Mouse (Mus musculus): ENCODE measurements around the gene Lsamp. TPM values are rescaled to one million over a fixed set of nuclear protein-coding genes. Genes with fewer than 3 reads are reported as not detected.

Lsamp gene
- polyA plus RNA-seq, 1 experiment = 0.31 TPM

DNA sequence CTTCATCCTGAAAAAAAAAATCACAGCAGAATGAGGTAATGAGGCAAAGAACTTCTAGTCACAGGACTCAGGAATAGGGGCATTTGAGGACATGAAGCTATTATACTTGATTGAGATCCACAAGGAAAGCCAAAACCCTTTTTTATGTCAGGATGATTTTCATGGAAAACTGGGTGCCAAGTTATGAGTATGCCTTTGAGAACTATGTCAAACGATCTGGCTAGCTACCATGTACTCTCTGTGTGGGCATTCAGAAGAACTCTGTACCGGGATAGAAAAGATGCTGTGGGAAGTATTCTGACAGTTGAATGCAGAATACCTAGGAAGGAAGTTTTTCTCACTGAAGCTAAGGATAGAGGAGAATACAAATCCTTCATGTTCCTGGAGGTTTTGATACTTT is 1801.4 kb downstream of the Lsamp start:
- H3K4me3 ChIP-seq (ENCODE audit: control insufficient read depth, low read depth, low read length) = no peak overlapping the region
- H3K36me3 ChIP-seq (ENCODE audit: control insufficient read depth, insufficient read depth, low read length) = no peaks in the 10 kb centered on the region
- no peaks in the 10 kb centered on the region for H3K4me1 ChIP-seq (ENCODE audit: control insufficient read depth, insufficient read depth, low read length)
- no peak overlapping the region for H3K27ac ChIP-seq (ENCODE audit: control insufficient read depth, insufficient read depth, low read depth, low read length)
- H3K27me3 ChIP-seq (ENCODE audit: control insufficient read depth, insufficient read depth, low read length) = no peaks in the 10 kb centered on the region
- TF ChIP-seq POLR2A (IDR thresholded peaks at IDR 0.05; ENCODE audit: control insufficient read depth, low read depth, low read length) = no peak
- no peak for TF ChIP-seq CTCF (IDR thresholded peaks at IDR 0.05; ENCODE audit: control insufficient read depth, insufficient read depth, insufficient replicate concordance, low read depth, low read length)

- no peaks in the 10 kb centered on the region for H3K27me3 ChIP-seq (ENCODE audit: control insufficient read depth, insufficient read depth, low read length)
- no peaks in the 10 kb centered on the region for H3K36me3 ChIP-seq (ENCODE audit: control insufficient read depth, insufficient read depth, low read length)
- no peak overlapping the region for H3K27ac ChIP-seq (ENCODE audit: control insufficient read depth, insufficient read depth, low read depth, low read length)
- TF ChIP-seq CTCF (IDR thresholded peaks at IDR 0.05; ENCODE audit: control insufficient read depth, insufficient read depth, insufficient replicate concordance, low read depth, low read length) (no peak), POLR2A (IDR thresholded peaks at IDR 0.05; ENCODE audit: control insufficient read depth, low read depth, low read length) (no peak)
- no peaks in the 10 kb centered on the region for H3K4me1 ChIP-seq (ENCODE audit: control insufficient read depth, insufficient read depth, low read length)
- no peak overlapping the region for H3K4me3 ChIP-seq (ENCODE audit: control insufficient read depth, low read depth, low read length)
Measured at GRCm38 (mm10) chr16:41786704-41787103, 1802.5 kb downstream of the Lsamp start.

DNA sequence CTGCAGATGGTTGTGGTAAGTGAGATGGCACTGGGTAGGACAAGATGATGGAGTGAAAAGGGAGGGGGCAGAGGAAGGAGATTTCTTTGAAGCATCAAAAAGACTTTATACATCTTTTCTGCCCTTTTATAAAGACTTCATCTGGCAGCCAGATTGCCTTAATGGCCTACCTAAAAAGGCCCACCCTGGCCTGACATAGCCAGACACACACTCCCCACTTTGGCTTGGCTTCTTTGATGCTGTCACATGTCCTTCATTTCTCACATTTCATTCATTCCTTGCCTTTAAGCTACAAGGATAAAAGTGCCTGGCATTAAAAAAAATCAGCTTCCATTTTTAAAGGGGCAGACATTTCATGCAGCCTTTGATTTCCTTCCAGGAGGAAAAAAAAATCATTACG is 1803.0 kb downstream of the Lsamp start:
- Histone ChIP-seq H3K27ac (ENCODE audit: control insufficient read depth, insufficient read depth, low read depth, low read length) (no peak overlapping the region), H3K27me3 (ENCODE audit: control insufficient read depth, insufficient read depth, low read length) (no peaks in the 10 kb centered on the region), H3K4me1 (ENCODE audit: control insufficient read depth, insufficient read depth, low read length) (no peaks in the 10 kb centered on the region), H3K36me3 (ENCODE audit: control insufficient read depth, insufficient read depth, low read length) (no peaks in the 10 kb centered on the region), H3K4me3 (ENCODE audit: control insufficient read depth, low read depth, low read length) (no peak overlapping the region)
- no peak for TF ChIP-seq CTCF (IDR thresholded peaks at IDR 0.05; ENCODE audit: control insufficient read depth, insufficient read depth, insufficient replicate concordance, low read depth, low read length)
- no peak for TF ChIP-seq POLR2A (IDR thresholded peaks at IDR 0.05; ENCODE audit: control insufficient read depth, low read depth, low read length)

- Histone ChIP-seq H3K4me1 (ENCODE audit: control insufficient read depth, insufficient read depth, low read length) (no peaks in the 10 kb centered on the region), H3K4me3 (ENCODE audit: control insufficient read depth, low read depth, low read length) (no peak overlapping the region), H3K36me3 (ENCODE audit: control insufficient read depth, insufficient read depth, low read length) (no peaks in the 10 kb centered on the region), H3K27me3 (ENCODE audit: control insufficient read depth, insufficient read depth, low read length) (no peaks in the 10 kb centered on the region), H3K27ac (ENCODE audit: control insufficient read depth, insufficient read depth, low read depth, low read length) (no peak overlapping the region)
- TF ChIP-seq CTCF (IDR thresholded peaks at IDR 0.05; ENCODE audit: control insufficient read depth, insufficient read depth, insufficient replicate concordance, low read depth, low read length) (no peak), POLR2A (IDR thresholded peaks at IDR 0.05; ENCODE audit: control insufficient read depth, low read depth, low read length) (no peak)
Measured at GRCm38 (mm10) chr16:41790016-41790415, 1805.9 kb downstream of the Lsamp start.

DNA sequence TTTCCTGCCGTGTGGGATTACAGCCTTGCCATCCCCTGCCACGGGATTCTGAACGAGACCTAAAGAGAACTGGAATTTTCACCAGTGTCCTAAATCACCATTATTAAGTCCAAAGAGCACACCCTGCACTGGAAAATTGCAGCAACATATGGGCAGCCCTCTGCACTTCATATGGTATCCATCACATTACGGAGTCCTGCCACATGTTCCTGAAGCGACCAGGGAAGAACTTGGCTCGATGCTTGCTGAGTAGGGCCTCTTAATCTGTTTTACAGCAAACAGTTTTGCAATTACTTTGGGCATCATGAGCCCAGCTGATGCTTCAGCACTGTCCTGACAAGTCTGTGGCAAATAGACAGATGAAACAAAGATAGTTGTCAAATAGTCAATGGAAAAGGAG is 1836.2 kb downstream of the Lsamp start:
- TF ChIP-seq POLR2A (IDR thresholded peaks at IDR 0.05; ENCODE audit: control insufficient read depth, low read depth, low read length) (no peak), CTCF (IDR thresholded peaks at IDR 0.05; ENCODE audit: control insufficient read depth, insufficient read depth, insufficient replicate concordance, low read depth, low read length) (no peak)

GRCm38 (mm10) chr16:41826899-41827604 is 1842.9 kb downstream of the Lsamp start:
- no peaks in the 10 kb centered on the region for H3K27me3 ChIP-seq (ENCODE audit: control insufficient read depth, insufficient read depth, low read length)
- H3K27ac ChIP-seq (ENCODE audit: control insufficient read depth, insufficient read depth, low read depth, low read length) = no peak overlapping the region
- H3K36me3 ChIP-seq (ENCODE audit: control insufficient read depth, insufficient read depth, low read length) = no peaks in the 10 kb centered on the region
- H3K4me3 ChIP-seq (ENCODE audit: control insufficient read depth, low read depth, low read length) = no peak overlapping the region
- no peaks in the 10 kb centered on the region for H3K4me1 ChIP-seq (ENCODE audit: control insufficient read depth, insufficient read depth, low read length)
- TF ChIP-seq POLR2A (IDR thresholded peaks at IDR 0.05; ENCODE audit: control insufficient read depth, low read depth, low read length) (no peak), CTCF (IDR thresholded peaks at IDR 0.05; ENCODE audit: control insufficient read depth, insufficient read depth, insufficient replicate concordance, low read depth, low read length) (no peak)

More for the DNA sequence above, 1836.2 kb downstream of the Lsamp start:
- H3K36me3 ChIP-seq (ENCODE audit: control insufficient read depth, insufficient read depth, low read length) = no peaks in the 10 kb centered on the region
- H3K27ac ChIP-seq (ENCODE audit: control insufficient read depth, insufficient read depth, low read depth, low read length) = no peak overlapping the region
- H3K27me3 ChIP-seq (ENCODE audit: control insufficient read depth, insufficient read depth, low read length) = no peaks in the 10 kb centered on the region
- H3K4me3 ChIP-seq (ENCODE audit: control insufficient read depth, low read depth, low read length) = no peak overlapping the region
- H3K4me1 ChIP-seq (ENCODE audit: control insufficient read depth, insufficient read depth, low read length) = no peaks in the 10 kb centered on the region

DNA sequence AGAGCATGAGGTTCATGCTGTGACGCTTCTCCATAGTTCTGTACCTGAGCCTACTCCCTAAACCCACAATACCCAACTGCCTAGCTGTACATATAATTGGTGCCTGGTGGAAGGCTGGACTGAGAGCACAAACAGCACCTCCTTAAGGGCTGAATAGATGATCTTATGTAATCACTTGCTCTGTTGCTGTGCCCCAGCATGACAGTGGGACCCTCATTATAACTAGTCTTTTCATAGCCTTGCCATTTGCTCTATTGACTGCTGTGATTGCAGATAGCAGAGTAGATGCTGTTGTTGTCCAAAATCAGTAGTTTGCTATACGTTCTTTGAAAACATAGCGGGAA is 1843.4 kb downstream of the Lsamp start:
- H3K27ac ChIP-seq (ENCODE audit: control insufficient read depth, insufficient read depth, low read depth, low read length) = no peak overlapping the region
- TF ChIP-seq POLR2A (IDR thresholded peaks at IDR 0.05; ENCODE audit: control insufficient read depth, low read depth, low read length) (no peak), CTCF (IDR thresholded peaks at IDR 0.05; ENCODE audit: control insufficient read depth, insufficient read depth, insufficient replicate concordance, low read depth, low read length) (no peak)
- H3K36me3 ChIP-seq (ENCODE audit: control insufficient read depth, insufficient read depth, low read length) = no peaks in the 10 kb centered on the region
- H3K27me3 ChIP-seq (ENCODE audit: control insufficient read depth, insufficient read depth, low read length) = no peaks in the 10 kb centered on the region
- no peaks in the 10 kb centered on the region for H3K4me1 ChIP-seq (ENCODE audit: control insufficient read depth, insufficient read depth, low read length)
- no peak overlapping the region for H3K4me3 ChIP-seq (ENCODE audit: control insufficient read depth, low read depth, low read length)
